Mouse (Mus musculus): ENCODE results near the gene Ngdn.
"Not testable (repeated sequence)": the region's sequence is repeated elsewhere in the genome, so short reads cannot be mapped to it uniquely, and the experiment has no call there.

Ngdn gene

DNA sequence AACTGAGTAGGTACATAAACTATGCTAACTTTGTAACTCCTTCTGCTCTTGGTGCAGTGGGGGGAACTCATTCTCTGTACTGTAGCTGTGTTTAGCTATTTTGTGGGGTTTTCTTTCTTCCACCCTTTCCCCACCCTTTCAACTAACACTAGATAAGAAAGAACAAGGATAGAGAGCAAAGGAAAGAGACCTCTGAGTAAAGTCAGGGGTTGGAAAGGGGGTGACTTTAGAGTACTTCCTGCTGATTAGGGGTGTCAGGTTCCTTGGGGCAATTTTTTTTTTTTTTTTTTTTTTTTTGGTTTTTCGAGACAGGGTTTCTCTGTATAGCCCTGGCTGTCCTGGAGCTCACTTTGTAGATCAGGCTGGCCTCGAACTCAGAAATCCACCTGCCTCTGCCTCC is 28.4 kb downstream of the Ngdn start:
- DNase-seq, result not testable (repeated sequence)

- DNase-seq, result no peak
Measured at GRCm38 (mm10) chr14:55047971-55048531, 32.8 kb downstream of the Ngdn start.

GRCm38 (mm10) chr14:55052496-55052895 is 37.2 kb downstream of the Ngdn start:
- no peak for DNase-seq

GRCm38 (mm10) chr14:55053050-55053449 is 37.8 kb downstream of the Ngdn start:
- no peak for DNase-seq

GRCm38 (mm10) chr14:55053708-55054190 is 38.5 kb downstream of the Ngdn start:
- no peak for DNase-seq

- no peak for DNase-seq
Measured at GRCm38 (mm10) chr14:55054191-55054749, 39.0 kb downstream of the Ngdn start.

DNA sequence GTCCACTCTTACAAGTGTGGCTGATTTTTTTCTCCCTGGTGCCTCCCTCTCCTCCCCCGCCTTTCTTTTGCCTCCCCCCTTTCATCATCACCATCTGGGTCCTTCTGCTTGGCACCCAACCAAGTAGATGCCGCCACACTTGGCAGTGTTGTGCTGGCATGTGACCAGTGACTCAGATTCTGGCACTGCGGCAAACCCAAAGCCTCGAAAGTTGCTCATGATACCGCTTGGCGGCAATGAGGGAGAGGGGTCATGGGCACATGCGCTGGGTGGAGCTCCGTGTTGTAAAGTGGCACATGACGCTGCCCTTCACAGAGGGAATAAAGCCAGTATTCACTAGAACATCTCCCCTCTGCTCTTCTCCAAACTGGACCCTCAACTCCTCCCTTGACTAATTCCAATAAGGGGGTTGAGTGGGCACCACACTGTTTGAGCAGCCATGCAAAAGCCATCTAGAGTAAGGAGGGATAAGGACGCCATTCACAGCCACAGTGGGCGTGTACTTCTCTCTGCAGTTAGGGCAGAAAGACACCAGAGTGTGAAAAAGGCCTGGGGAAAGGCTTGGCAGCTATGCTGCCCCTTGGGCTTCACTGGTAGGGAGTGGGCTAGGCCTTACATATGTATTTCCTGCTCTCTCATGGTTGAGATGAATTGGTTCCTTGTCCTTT is 40.0 kb downstream of the Ngdn start:
- no peak for DNase-seq

- no peak for DNase-seq
Measured at GRCm38 (mm10) chr14:55059009-55059408, 43.8 kb downstream of the Ngdn start.

GRCm38 (mm10) chr14:55059931-55060330 is 44.7 kb downstream of the Ngdn start:
- no peak for DNase-seq

GRCm38 (mm10) chr14:55061845-55062244 is 46.6 kb downstream of the Ngdn start:
- DNase-seq, result no peak

DNA sequence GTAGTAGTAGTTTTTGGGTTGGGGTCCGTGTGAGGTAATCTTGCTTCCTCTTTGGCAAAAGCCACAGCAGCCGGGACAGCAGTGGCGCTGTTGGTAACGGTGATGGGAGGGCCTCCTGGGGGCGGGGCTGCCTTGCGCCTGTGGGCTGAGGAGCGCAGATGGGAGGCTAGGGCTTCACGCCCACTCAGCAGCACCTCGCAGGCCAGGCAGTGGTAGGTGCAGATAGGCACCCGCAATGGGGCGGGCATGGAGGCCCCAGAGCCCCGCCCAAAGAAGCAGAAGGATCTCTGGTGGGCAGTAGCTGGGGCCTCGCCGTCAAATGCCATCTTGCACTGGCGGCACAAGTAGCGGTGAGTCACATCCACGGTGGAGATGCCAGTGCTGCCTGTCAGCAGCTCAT is 47.4 kb downstream of the Ngdn start:
- no peak for DNase-seq

DNA sequence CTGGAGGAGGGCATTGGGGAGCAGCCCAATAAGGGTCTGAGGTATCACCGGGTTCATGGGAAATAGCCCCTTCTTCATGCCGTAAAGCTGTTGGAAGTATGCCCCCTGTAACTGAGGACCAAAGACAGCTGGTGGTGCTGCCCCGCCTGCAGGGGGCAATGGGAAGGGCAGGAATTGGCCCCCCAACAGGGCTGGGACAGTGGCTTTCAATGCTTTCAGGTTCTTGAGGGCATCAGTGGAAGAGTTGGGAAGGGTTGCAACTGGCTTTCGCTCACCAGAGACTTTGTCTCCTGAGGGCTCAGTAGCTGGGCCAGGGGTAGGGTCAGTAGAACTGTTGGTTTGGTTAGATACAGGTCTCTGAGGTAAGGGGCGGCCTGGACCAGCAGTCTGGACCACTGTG is 47.9 kb downstream of the Ngdn start:
- no peak for DNase-seq

DNA sequence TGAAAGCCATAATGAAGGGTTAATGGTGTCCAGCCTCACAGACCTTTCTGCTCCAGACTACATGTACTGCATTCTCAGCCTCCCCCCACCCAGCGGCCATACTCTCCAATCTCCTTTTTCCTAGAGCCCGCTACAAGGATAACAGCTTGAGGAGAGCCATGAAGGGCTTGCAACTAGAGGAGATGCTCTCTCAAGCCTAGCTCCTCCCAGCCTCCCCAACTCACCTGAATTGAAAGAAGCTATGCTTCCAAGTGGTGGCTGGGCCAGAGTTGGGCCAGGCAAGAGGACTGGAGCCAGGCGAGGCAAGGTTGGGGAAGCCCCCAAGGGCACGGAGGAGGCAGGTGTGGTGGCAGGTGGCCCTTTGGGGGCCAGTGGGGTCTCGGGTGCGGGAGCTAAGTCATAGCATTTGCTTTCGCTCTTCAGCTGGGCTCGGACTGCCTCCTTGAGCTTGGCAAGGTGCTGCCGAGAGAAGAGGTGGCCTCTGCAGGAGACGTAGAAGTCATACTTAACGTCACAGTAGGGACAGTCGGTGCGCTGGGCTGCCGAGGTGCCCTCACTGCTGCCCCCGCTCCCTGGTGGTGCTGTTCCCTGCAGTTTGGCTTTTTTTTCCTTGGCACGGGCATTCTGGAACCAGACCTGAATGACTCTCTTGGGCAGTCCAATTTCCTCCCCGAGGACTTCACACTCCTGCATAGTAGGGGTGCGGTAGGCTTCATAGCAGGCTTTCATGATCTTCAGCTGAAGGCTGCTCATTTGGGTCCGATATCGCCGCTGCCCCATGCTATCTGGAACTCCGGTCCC is 48.5 kb downstream of the Ngdn start:
- DNase-seq, result no peak

DNA sequence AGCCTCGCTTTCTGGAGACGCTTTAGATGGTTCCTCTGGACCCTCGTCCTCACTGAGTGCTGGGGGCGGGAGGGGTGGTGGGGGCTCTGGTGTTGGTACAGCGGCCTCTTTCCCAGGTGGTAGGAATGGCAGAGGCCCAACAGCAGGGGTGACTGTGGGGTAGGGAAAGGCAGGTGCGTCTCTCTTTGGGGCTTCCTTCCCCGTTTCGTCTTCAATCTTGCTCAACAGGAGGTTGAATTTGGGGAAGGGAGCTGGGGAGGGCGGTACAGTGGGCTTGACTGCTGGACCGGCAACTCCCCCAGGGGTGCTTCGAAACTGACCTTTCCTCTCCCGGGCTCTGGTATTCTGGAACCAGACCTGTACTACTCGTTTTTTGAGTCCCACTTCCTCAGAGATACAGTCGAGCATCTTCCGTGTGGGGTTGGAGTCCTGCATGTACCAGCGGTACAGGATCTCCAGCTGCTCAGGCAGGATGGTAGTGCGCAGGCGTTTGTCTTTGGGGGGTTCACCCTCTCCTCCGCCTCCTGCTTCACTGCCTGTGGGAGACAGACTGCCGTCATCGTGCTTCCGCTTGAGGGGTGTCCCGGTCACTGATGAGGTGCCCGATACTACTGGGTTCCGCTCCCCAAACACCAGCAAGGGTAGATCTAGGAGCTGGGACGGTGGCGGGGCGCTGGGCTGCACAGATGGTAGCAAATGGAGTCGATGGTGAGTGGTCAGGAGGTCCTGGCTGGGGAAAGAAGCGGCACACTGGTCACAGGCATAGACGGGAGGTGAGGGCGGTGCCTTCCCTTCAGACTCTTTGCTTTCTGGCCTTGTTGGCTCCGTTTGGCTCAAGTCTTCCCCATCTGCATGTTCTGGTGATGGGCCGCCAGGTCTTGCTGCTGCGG is 49.5 kb downstream of the Ngdn start:
- DNase-seq, result no peak

DNA sequence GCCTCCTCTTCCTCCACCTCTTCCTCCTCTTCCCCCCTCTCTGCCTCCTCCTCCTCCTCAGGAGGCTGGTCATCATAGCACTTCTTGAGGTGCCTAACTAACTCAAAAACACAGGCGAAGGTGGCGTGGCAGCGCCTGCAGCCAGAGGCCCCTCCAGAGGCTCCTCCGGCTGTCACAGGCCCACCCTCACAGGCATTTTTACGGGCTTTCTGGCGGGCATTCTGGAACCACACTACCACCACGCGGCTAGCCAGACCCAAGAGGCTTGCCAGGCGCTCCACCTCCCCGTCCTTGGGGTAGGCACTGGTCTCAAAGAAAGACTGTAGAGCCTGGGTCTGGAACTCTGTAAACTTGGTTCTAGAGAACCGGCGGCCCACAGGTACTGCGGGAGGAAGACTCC is 50.1 kb downstream of the Ngdn start:
- DNase-seq, result no peak

GRCm38 (mm10) chr14:55066042-55066441 is 50.8 kb downstream of the Ngdn start:
- no peak for DNase-seq

DNA sequence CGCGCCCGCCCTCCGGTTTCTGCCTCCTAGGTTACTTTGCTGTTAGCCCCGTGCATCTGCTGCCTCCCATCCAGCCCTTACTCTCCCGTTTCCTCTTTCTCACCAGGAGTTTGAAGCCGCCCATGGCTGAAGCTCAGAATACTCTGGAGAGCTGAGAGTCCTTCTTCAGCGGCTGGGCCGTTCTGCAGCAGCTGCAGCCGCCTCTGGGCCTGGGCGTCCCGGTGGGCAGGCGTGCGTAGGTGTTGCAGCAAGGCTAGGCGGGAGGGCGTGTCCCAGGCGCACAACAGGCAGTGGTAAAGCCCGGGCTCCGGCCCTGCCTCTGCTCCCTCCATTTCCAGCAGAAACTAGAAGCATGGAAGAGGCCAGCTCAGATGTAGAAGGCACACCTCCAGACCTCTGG is 56.5 kb downstream of the Ngdn start:
- no peak for DNase-seq
